In the genomic region with DNA sequence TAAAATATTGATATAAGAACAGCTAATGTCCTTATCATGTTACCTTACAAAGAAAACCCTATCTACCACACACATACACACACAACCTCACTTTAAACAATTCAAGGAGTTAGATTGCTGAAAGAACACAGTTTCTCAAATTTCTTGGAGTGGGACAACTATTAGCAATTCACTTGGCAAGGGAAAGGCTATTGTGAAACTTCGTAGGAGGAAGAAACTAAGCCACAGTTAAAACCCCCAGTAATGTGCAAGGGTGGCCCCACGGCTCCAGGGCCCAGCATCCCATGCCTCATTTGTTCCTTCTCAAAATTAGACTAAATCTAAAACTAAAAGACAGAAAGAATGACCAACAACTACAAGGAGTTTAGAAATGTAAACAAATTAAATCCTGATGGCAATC, we compare ENCODE assay signal across 17 mouse cellular contexts. TPM values are rescaled to one million over a fixed set of nuclear protein-coding genes. Genes with fewer than 3 reads are reported as not detected.
DNase-seq lines count a peak whose midpoint lies in the region; ATAC-seq and TF ChIP-seq lines count a peak whose summit lies in the region.
"Had no signal": no experiment of that assay in that cellular context is flagged by ENCODE, and none has a peak within 500 bp of the region (broad histone marks: within the 10 kb centered on the region; RNA-seq: fewer than 3 reads in every experiment).

No protein-coding gene starts in this region.

- WGBS in embryonic facial prominence, embryonic 15.5 days, result 54% methylated on average over 2 of the region's 2 CpGs
- 77% methylated on average over 2 of the region's 2 CpGs for WGBS in embryonic facial prominence, embryonic 10.5 days
- 77% methylated on average over 2 of the region's 2 CpGs for WGBS in thymus, adult 2 months

- H3K4me1 ChIP-seq in embryonic facial prominence, embryonic 15.5 days, result peaks cover 16% of the 10 kb centered on the region
- peaks cover 26% of the 10 kb centered on the region for H3K4me1 ChIP-seq in embryonic facial prominence, embryonic 10.5 days
- peaks cover 7% of the 10 kb centered on the region for H3K4me1 ChIP-seq in thymus, adult 2 months (replicated peaks; ENCODE audit: control insufficient read depth, insufficient read depth, low read length)

- H3K27ac ChIP-seq in embryonic facial prominence, embryonic 15.5 days (replicated peaks), result 0 out of 2 replicates have a peak overlapping the region, but pooled peaks have one; percentile 22
- no peak overlapping the region for H3K27ac ChIP-seq in embryonic facial prominence, embryonic 10.5 days (replicated peaks)
- H3K27ac ChIP-seq in thymus, adult 2 months (ENCODE audit: control insufficient read depth, insufficient read depth, low read length), result no peak overlapping the region
- H3K27ac ChIP-seq: hindbrain, embryonic 10.5 days; kidney, embryonic 15.5 days; layer of hippocampus, adult 2 months; limb, embryonic 15.5 days; neural tube, embryonic 12.5 days had no signal

- H3K9me3 ChIP-seq in embryonic facial prominence, embryonic 15.5 days (replicated peaks), result no peaks in the 10 kb centered on the region
- no peaks in the 10 kb centered on the region for H3K9me3 ChIP-seq in embryonic facial prominence, embryonic 10.5 days
- H3K9me3 ChIP-seq: G1E; hindbrain, embryonic 10.5 days; kidney, embryonic 15.5 days; limb, embryonic 15.5 days; neural tube, embryonic 12.5 days had no signal

- TF ChIP-seq POLR2A in thymus, adult 2 months (IDR thresholded peaks at IDR 0.05; ENCODE audit: control insufficient read depth, extremely low read depth, insufficient read depth, low read length, poor library complexity), result no peak

- no peak for DNase-seq in embryonic facial prominence, embryonic 10.5 days (ENCODE audit: low spot score)
- DNase-seq in 416B (ENCODE audit: low read depth), result peak; percentile 66
- DNase-seq in lung, postnatal 14 days, result peak; percentile 22
- DNase-seq in thymus, adult 2 months, result no peak
- DNase-seq in kidney, adult 9 months, result no peak
- no peak for DNase-seq in cerebellum, adult 11-12 months
- DNase-seq: cerebellum, adult 11 months; cerebellum, postnatal 36 days; right cerebral cortex, postnatal 25 days had no signal

- TF ChIP-seq CTCF in thymus, adult 2 months (IDR thresholded peaks at IDR 0.05; ENCODE audit: borderline replicate concordance, control insufficient read depth, extremely low read depth, insufficient read depth, low read length, poor library complexity), result no peak

- H3K4me3 ChIP-seq in embryonic facial prominence, embryonic 15.5 days (replicated peaks), result no peak overlapping the region
- no peak overlapping the region for H3K4me3 ChIP-seq in embryonic facial prominence, embryonic 10.5 days
- H3K4me3 ChIP-seq in thymus, adult 2 months (ENCODE audit: control insufficient read depth, insufficient read depth, low read length), result no peak overlapping the region
- H3K4me3 ChIP-seq: hindbrain, embryonic 10.5 days; kidney, embryonic 15.5 days; layer of hippocampus, adult 2 months; limb, embryonic 15.5 days; neural tube, embryonic 12.5 days had no signal

- H3K36me3 ChIP-seq in embryonic facial prominence, embryonic 15.5 days, result 0 out of 2 replicates have a peak, but pooled peaks cover 6% of the 10 kb centered on the region
- peaks cover 31% of the 10 kb centered on the region for H3K36me3 ChIP-seq in embryonic facial prominence, embryonic 10.5 days (replicated peaks)
- peaks cover 5% of the 10 kb centered on the region; the same call in 1 of the 2 replicates for H3K36me3 ChIP-seq in thymus, adult 2 months (ENCODE audit: control insufficient read depth, insufficient read depth, low read length)

- H3K9ac ChIP-seq in embryonic facial prominence, embryonic 15.5 days, result no peak overlapping the region
- H3K9ac ChIP-seq: kidney, embryonic 15.5 days; limb, embryonic 15.5 days; neural tube, embryonic 12.5 days had no signal

- ATAC-seq in embryonic facial prominence, embryonic 15.5 days (ENCODE audit: insufficient number of reproducible peaks, low FRiP score, low TSS enrichment, low read depth), result no peak
- ATAC-seq in granulocyte monocyte progenitor cell, adult 5-6 weeks (replicated peaks; ENCODE audit: poor library complexity, severe bottlenecking), result peak; percentile 42

- H3K4me2 ChIP-seq in embryonic facial prominence, embryonic 15.5 days (replicated peaks), result no peak overlapping the region
- H3K4me2 ChIP-seq: kidney, embryonic 15.5 days; limb, embryonic 15.5 days; neural tube, embryonic 12.5 days had no signal

- no peaks in the 10 kb centered on the region for H3K27me3 ChIP-seq in embryonic facial prominence, embryonic 15.5 days
- H3K27me3 ChIP-seq in embryonic facial prominence, embryonic 10.5 days (replicated peaks; ENCODE audit: low read depth, poor library complexity, severe bottlenecking), result no peaks in the 10 kb centered on the region
- no peaks in the 10 kb centered on the region for H3K27me3 ChIP-seq in thymus, adult 2 months (ENCODE audit: control insufficient read depth, insufficient read depth, low read length)
- H3K27me3 ChIP-seq: kidney, embryonic 15.5 days; limb, embryonic 15.5 days; neural tube, embryonic 12.5 days had no signal

RNA-seq across cellular contexts. Expression of gene Rpia, which starts 4.5 kb away (rescaled TPM):
- polyA plus RNA-seq in embryonic facial prominence, embryonic 15.5 days (2015; fragmentation: Nextera tagmentation; extraction: Ambion mirVana), result 2.9 and 3.2 TPM in 2 replicates
- 2.3 TPM in 2 replicates for polyA plus RNA-seq in embryonic facial prominence, embryonic 10.5 days (2016; fragmentation: Nextera tagmentation; extraction: Ambion mirVana)
- total RNA-seq in granulocyte monocyte progenitor cell, adult 5-6 weeks (2014; fragmentation: Nextera tagmentation), result 67.7 and 90.5 TPM in 2 replicates
- total RNA-seq in granulocyte monocyte progenitor cell, adult 5-6 weeks (2017), result 181 and 207 TPM in 2 replicates
- polyA plus RNA-seq in thymus, adult 2 months (2012; rRNA removed), result 15.7 and 20.0 TPM in 2 replicates

RNA-seq across cellular contexts. Expression of gene Eif2ak3, which starts 56.8 kb away (rescaled TPM):
- polyA plus RNA-seq in embryonic facial prominence, embryonic 15.5 days (2015; fragmentation: Nextera tagmentation; extraction: Ambion mirVana), result 14.2 and 14.3 TPM in 2 replicates
- 7.7 and 9.0 TPM in 2 replicates for polyA plus RNA-seq in embryonic facial prominence, embryonic 10.5 days (2016; fragmentation: Nextera tagmentation; extraction: Ambion mirVana)
- 13.1 and 13.6 TPM in 2 replicates for total RNA-seq in granulocyte monocyte progenitor cell, adult 5-6 weeks (2014; fragmentation: Nextera tagmentation)
- total RNA-seq in granulocyte monocyte progenitor cell, adult 5-6 weeks (2017), result 21.2 and 24.4 TPM in 2 replicates
- 25.9 and 33.0 TPM in 2 replicates for polyA plus RNA-seq in thymus, adult 2 months (2012; rRNA removed)

Comparison
In these comparisons a context has a peak if more than half of its experiments do, and no peak if none do; other contexts are left out.
1. DNase-seq: peak in 416B (single experiment) and lung, postnatal 14 days (single experiment); none in embryonic facial prominence, embryonic 10.5 days (single experiment), thymus, adult 2 months (single experiment), kidney, adult 9 months (single experiment) and cerebellum, adult 11-12 months (single experiment).